Mouse (Mus musculus): ENCODE measurements around the gene Olfr620.

Gene Olfr620

DNA sequence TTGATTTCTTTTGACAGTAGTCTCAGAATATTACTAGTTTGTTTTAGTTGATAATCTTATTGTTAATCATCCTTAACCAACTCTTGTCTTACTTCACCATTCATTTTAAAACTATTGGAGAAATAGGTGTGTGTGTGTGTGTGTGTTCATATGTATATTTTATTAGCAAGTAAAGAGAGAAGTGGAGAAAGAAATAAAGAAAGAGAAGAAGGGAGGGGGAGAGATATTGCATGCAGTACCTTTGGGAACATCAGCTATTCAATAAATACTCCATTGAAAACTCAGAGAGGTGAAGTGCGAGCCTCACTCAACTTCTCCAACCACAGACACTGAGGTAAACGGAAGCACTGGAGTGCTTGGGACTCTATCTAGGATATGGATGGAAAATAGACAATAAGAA lies 56.6 kb downstream of the Olfr620 start, which contains the start of gene Olfr615:
Gene Olfr615, plus strand, starts transcription at position 301 of the 400 bp plus-strand sequence.
- Histone ChIP-seq H3K4me1 (replicated peaks; ENCODE audit: low read depth, low read length) (no peaks in the 10 kb centered on the region), H3K36me3 (ENCODE audit: insufficient read depth, low read length) (no peaks in the 10 kb centered on the region), H3K4me3 (replicated peaks; ENCODE audit: low read length) (no peak within 1 kb of the TSS), H3K9me3 (ENCODE audit: low read length) (no peaks in the 10 kb centered on the region), H3K27me3 (ENCODE audit: insufficient read depth, low read length) (no peaks in the 10 kb centered on the region)
- no peak for TF ChIP-seq NANOG (IDR thresholded peaks at IDR 0.05; ENCODE audit: borderline replicate concordance, low read length)
- no peak for TF ChIP-seq POU5F1 (IDR thresholded peaks at IDR 0.05; ENCODE audit: borderline replicate concordance, low read length)
- no peak for TF ChIP-seq CTCF (conservative IDR thresholded peaks at IDR 0.05; ENCODE audit: low read length)
